In the genomic region with DNA sequence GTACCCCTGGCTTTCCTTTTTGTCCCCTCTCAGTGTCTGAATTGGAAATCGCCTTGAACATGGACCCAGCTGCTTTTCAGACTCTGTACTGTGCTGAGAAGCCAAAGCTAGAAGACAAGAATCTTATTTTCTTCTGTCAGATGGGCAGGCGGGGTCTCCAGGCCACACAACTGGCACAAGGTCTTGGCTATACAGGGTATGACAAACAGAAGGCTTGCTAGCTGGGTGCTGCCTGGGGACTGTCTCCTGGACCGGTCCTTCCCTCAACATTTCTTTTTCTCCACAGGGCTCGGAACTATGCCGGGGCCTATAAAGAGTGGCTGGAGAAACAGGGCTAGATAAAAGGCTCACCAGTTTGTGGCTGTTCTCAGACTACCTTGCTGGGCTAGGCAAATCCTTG, we compare ENCODE assay signal across 16 mouse cellular contexts. TPM values are rescaled to one million over a fixed set of nuclear protein-coding genes. Genes with fewer than 3 reads are reported as not detected.
DNase-seq lines count a peak whose midpoint lies in the region; ATAC-seq and TF ChIP-seq lines count a peak whose summit lies in the region.
"Had no signal": no experiment of that assay in that cellular context is flagged by ENCODE, and none has a peak within 500 bp of the region (broad histone marks: within the 10 kb centered on the region; RNA-seq: fewer than 3 reads in every experiment).

No protein-coding gene starts in this region.

- H3K27me3 ChIP-seq in forebrain, embryonic 14.5 days (replicated peaks; ENCODE audit: control insufficient read depth, insufficient read depth, low read length) = no peaks in the 10 kb centered on the region
- H3K27me3 ChIP-seq in forebrain, embryonic 15.5 days = no peaks in the 10 kb centered on the region
- H3K27me3 ChIP-seq in neural tube, embryonic 12.5 days (replicated peaks) = no peaks in the 10 kb centered on the region
- no peaks in the 10 kb centered on the region for H3K27me3 ChIP-seq in neural tube, embryonic 15.5 days (replicated peaks)
- H3K27me3 ChIP-seq in hindbrain, postnatal 0 days (ENCODE audit: insufficient read depth, low read length) = no peaks in the 10 kb centered on the region
- H3K27me3 ChIP-seq in stomach, embryonic 16.5 days (ENCODE audit: control insufficient read depth, insufficient read depth, low read length) = no peaks in the 10 kb centered on the region
- H3K27me3 ChIP-seq: heart, embryonic 13.5 days; limb, embryonic 15.5 days had no signal

- DNase-seq in forebrain, embryonic 14.5 days (ENCODE audit: low spot score) = no peak
- DNase-seq in hindbrain, postnatal 0 days (ENCODE audit: low spot score) = no peak
- no peak for DNase-seq in adrenal gland, postnatal 4 days (ENCODE audit: low spot score in 2 of 2)
- no peak for DNase-seq in adipocyte (ENCODE audit: low spot score)
- DNase-seq: adrenal gland, postnatal 25 days; cerebellum, adult 9-10 months; gastrocnemius, postnatal 36 days; kidney, adult 18-20 months; kidney, postnatal 36 days; thymus, postnatal 14 days had no signal

- no peak for TF ChIP-seq CTCF in hindbrain, postnatal 0 days (IDR thresholded peaks at IDR 0.05; ENCODE audit: low read depth)

- H3K4me2 ChIP-seq in forebrain, embryonic 14.5 days (ENCODE audit: low read length) = no peak overlapping the region
- no peak overlapping the region for H3K4me2 ChIP-seq in forebrain, embryonic 15.5 days (replicated peaks)
- H3K4me2 ChIP-seq in neural tube, embryonic 12.5 days (replicated peaks) = no peak overlapping the region
- no peak overlapping the region for H3K4me2 ChIP-seq in neural tube, embryonic 15.5 days
- H3K4me2 ChIP-seq in hindbrain, postnatal 0 days (ENCODE audit: low read depth, low read length) = no peak overlapping the region
- H3K4me2 ChIP-seq in stomach, embryonic 16.5 days (ENCODE audit: low read depth, low read length) = no peak overlapping the region
- H3K4me2 ChIP-seq: heart, embryonic 13.5 days; limb, embryonic 15.5 days had no signal

- H3K4me1 ChIP-seq in forebrain, embryonic 14.5 days (ENCODE audit: control insufficient read depth, insufficient read depth, low read length) = no peaks in the 10 kb centered on the region
- no peaks in the 10 kb centered on the region for H3K4me1 ChIP-seq in forebrain, embryonic 15.5 days
- H3K4me1 ChIP-seq in neural tube, embryonic 12.5 days = no peaks in the 10 kb centered on the region
- H3K4me1 ChIP-seq in neural tube, embryonic 15.5 days = peaks cover 4% of the 10 kb centered on the region; the same call in 1 of the 2 replicates
- no peaks in the 10 kb centered on the region for H3K4me1 ChIP-seq in hindbrain, postnatal 0 days (ENCODE audit: insufficient read depth, low read length)
- H3K4me1 ChIP-seq in stomach, embryonic 16.5 days (ENCODE audit: control insufficient read depth, insufficient read depth, low read length) = peaks cover 5% of the 10 kb centered on the region

- H3K27ac ChIP-seq in forebrain, embryonic 14.5 days (ENCODE audit: low read depth, low read length) = 0 out of 2 replicates have a peak overlapping the region, but pooled peaks have one; percentile 4
- H3K27ac ChIP-seq in forebrain, embryonic 15.5 days (replicated peaks) = no peak overlapping the region
- no peak overlapping the region for H3K27ac ChIP-seq in neural tube, embryonic 12.5 days
- no peak overlapping the region; the same call in 1 of the 2 replicates for H3K27ac ChIP-seq in neural tube, embryonic 15.5 days (replicated peaks)
- H3K27ac ChIP-seq in hindbrain, postnatal 0 days = peak overlapping the region; percentile 36; the same call in 1 of the 2 replicates
- peak overlapping the region; percentile 46; the same call in 1 of the 2 replicates for H3K27ac ChIP-seq in stomach, embryonic 16.5 days (ENCODE audit: low read length)
- H3K27ac ChIP-seq: heart, embryonic 13.5 days; limb, embryonic 15.5 days had no signal

- no peak overlapping the region for H3K4me3 ChIP-seq in forebrain, embryonic 14.5 days (ENCODE audit: low read depth, low read length)
- H3K4me3 ChIP-seq in forebrain, embryonic 15.5 days = no peak overlapping the region
- no peak overlapping the region for H3K4me3 ChIP-seq in neural tube, embryonic 12.5 days
- no peak overlapping the region for H3K4me3 ChIP-seq in neural tube, embryonic 15.5 days (replicated peaks)
- no peak overlapping the region for H3K4me3 ChIP-seq in hindbrain, postnatal 0 days (ENCODE audit: low read length)
- no peak overlapping the region for H3K4me3 ChIP-seq in stomach, embryonic 16.5 days (replicated peaks; ENCODE audit: low read length)
- H3K4me3 ChIP-seq: heart, embryonic 13.5 days; limb, embryonic 15.5 days had no signal

- 76% methylated on average over 5 of the region's 5 CpGs for WGBS in forebrain, embryonic 14.5 days
- 70% methylated on average over 5 of the region's 5 CpGs for WGBS in forebrain, embryonic 15.5 days
- WGBS in neural tube, embryonic 12.5 days = 80% methylated on average over 5 of the region's 5 CpGs
- WGBS in neural tube, embryonic 15.5 days = 80% methylated on average over 5 of the region's 5 CpGs
- 56% methylated on average over 5 of the region's 5 CpGs for whole genome bisulfite sequencing in hindbrain, postnatal 0 days
- 79% methylated on average over 5 of the region's 5 CpGs for WGBS in stomach, embryonic 16.5 days

- peaks cover 63% of the 10 kb centered on the region for H3K36me3 ChIP-seq in forebrain, embryonic 14.5 days (ENCODE audit: control insufficient read depth, insufficient read depth, low read length)
- H3K36me3 ChIP-seq in forebrain, embryonic 15.5 days = peaks cover 52% of the 10 kb centered on the region
- peaks cover 60% of the 10 kb centered on the region for H3K36me3 ChIP-seq in neural tube, embryonic 12.5 days
- peaks cover 59% of the 10 kb centered on the region for H3K36me3 ChIP-seq in neural tube, embryonic 15.5 days
- H3K36me3 ChIP-seq in hindbrain, postnatal 0 days (ENCODE audit: insufficient read depth, low read length) = peaks cover 28% of the 10 kb centered on the region
- peaks cover 21% of the 10 kb centered on the region; the same call in 1 of the 2 replicates for H3K36me3 ChIP-seq in stomach, embryonic 16.5 days (ENCODE audit: control insufficient read depth, insufficient read depth, low read length)

- H3K9ac ChIP-seq in forebrain, embryonic 14.5 days (ENCODE audit: low read length) = no peak overlapping the region
- H3K9ac ChIP-seq in forebrain, embryonic 15.5 days (replicated peaks) = no peak overlapping the region
- no peak overlapping the region for H3K9ac ChIP-seq in neural tube, embryonic 12.5 days
- no peak overlapping the region for H3K9ac ChIP-seq in neural tube, embryonic 15.5 days (replicated peaks)
- no peak overlapping the region for H3K9ac ChIP-seq in hindbrain, postnatal 0 days (replicated peaks; ENCODE audit: low read length)
- H3K9ac ChIP-seq in stomach, embryonic 16.5 days (ENCODE audit: low read length) = no peak overlapping the region
- H3K9ac ChIP-seq: heart, embryonic 13.5 days; limb, embryonic 15.5 days had no signal

- no peak for ATAC-seq in forebrain, embryonic 14.5 days
- ATAC-seq in forebrain, embryonic 15.5 days (replicated peaks) = no peak
- peak; percentile 22; the same call in 1 of the 2 replicates for ATAC-seq in neural tube, embryonic 12.5 days (ENCODE audit: low FRiP score, low read depth)
- ATAC-seq in neural tube, embryonic 15.5 days (ENCODE audit: low FRiP score) = no peak
- ATAC-seq in hindbrain, postnatal 0 days = peak; percentile 36
- ATAC-seq in stomach, embryonic 16.5 days (ENCODE audit: insufficient read depth, low FRiP score) = no peak

- H3K9me3 ChIP-seq in forebrain, embryonic 14.5 days (replicated peaks; ENCODE audit: control insufficient read depth, low read length) = no peaks in the 10 kb centered on the region
- H3K9me3 ChIP-seq in forebrain, embryonic 15.5 days = no peaks in the 10 kb centered on the region
- H3K9me3 ChIP-seq in neural tube, embryonic 12.5 days = no peaks in the 10 kb centered on the region
- H3K9me3 ChIP-seq in neural tube, embryonic 15.5 days (replicated peaks) = no peaks in the 10 kb centered on the region
- H3K9me3 ChIP-seq in hindbrain, postnatal 0 days (ENCODE audit: low read length) = no peaks in the 10 kb centered on the region
- no peaks in the 10 kb centered on the region for H3K9me3 ChIP-seq in stomach, embryonic 16.5 days (replicated peaks; ENCODE audit: control insufficient read depth, low read length)
- H3K9me3 ChIP-seq: heart, embryonic 13.5 days; limb, embryonic 15.5 days had no signal

RNA-seq across cellular contexts. Expression of a gene that starts 1.2 kb away (rescaled TPM):
- 4.5 and 4.8 TPM in 2 replicates for polyA plus RNA-seq in forebrain, embryonic 14.5 days (2014; fragmentation: Nextera tagmentation; extraction: Ambion mirVana)
- polyA plus RNA-seq in forebrain, embryonic 15.5 days (2015; fragmentation: Nextera tagmentation; extraction: Ambion mirVana) = 12.3 and 13.0 TPM in 2 replicates
- polyA plus RNA-seq in neural tube, embryonic 12.5 days (2016; fragmentation: Nextera tagmentation; extraction: Ambion mirVana) = 9.2 and 10.3 TPM in 2 replicates
- polyA plus RNA-seq in neural tube, embryonic 15.5 days (2015; fragmentation: Nextera tagmentation; extraction: Ambion mirVana) = 4.9 and 6.2 TPM in 2 replicates
- total RNA-seq in hindbrain, postnatal 0 days (2014; rRNA removed) = 1.5 TPM in 1 of 2 replicates, not detected in the other
- polyA plus RNA-seq in hindbrain, postnatal 0 days (2015; fragmentation: Nextera tagmentation; extraction: Ambion mirVana) = 2.3 and 2.7 TPM in 2 replicates
- polyA plus RNA-seq in stomach, embryonic 16.5 days (2015; fragmentation: Nextera tagmentation; extraction: Ambion mirVana) = 7.6 and 8.3 TPM in 2 replicates
- total RNA-seq in adrenal gland, postnatal 4 days (2021) = 10 to 100 TPM in 1 of 2 experiments, 1 to 10 TPM in 1; 6.3 to 15.1 TPM

RNA-seq across cellular contexts. Expression of a gene that starts 8.8 kb away (rescaled TPM):
- 212 and 263 TPM in 2 replicates for polyA plus RNA-seq in forebrain, embryonic 14.5 days (2014; fragmentation: Nextera tagmentation; extraction: Ambion mirVana)
- 229 and 235 TPM in 2 replicates for polyA plus RNA-seq in forebrain, embryonic 15.5 days (2015; fragmentation: Nextera tagmentation; extraction: Ambion mirVana)
- polyA plus RNA-seq in neural tube, embryonic 12.5 days (2016; fragmentation: Nextera tagmentation; extraction: Ambion mirVana) = 176 and 178 TPM in 2 replicates
- polyA plus RNA-seq in neural tube, embryonic 15.5 days (2015; fragmentation: Nextera tagmentation; extraction: Ambion mirVana) = 131 and 149 TPM in 2 replicates
- 133 and 148 TPM in 2 replicates for total RNA-seq in hindbrain, postnatal 0 days (2014; rRNA removed)
- 132 and 141 TPM in 2 replicates for polyA plus RNA-seq in hindbrain, postnatal 0 days (2015; fragmentation: Nextera tagmentation; extraction: Ambion mirVana)
- 63.4 and 64.7 TPM in 2 replicates for polyA plus RNA-seq in stomach, embryonic 16.5 days (2015; fragmentation: Nextera tagmentation; extraction: Ambion mirVana)
- 10 to 100 TPM; 81.4 to 84.8 TPM for total RNA-seq in adrenal gland, postnatal 4 days (2021)

RNA-seq across cellular contexts. Expression of a gene that starts 17.4 kb away (rescaled TPM):
- 3.0 and 6.9 TPM in 2 replicates for polyA plus RNA-seq in forebrain, embryonic 14.5 days (2014; fragmentation: Nextera tagmentation; extraction: Ambion mirVana)
- 9.6 and 10.1 TPM in 2 replicates for polyA plus RNA-seq in forebrain, embryonic 15.5 days (2015; fragmentation: Nextera tagmentation; extraction: Ambion mirVana)
- polyA plus RNA-seq in neural tube, embryonic 12.5 days (2016; fragmentation: Nextera tagmentation; extraction: Ambion mirVana) = 15.0 and 16.9 TPM in 2 replicates
- 11.8 and 27.5 TPM in 2 replicates for polyA plus RNA-seq in neural tube, embryonic 15.5 days (2015; fragmentation: Nextera tagmentation; extraction: Ambion mirVana)
- total RNA-seq in hindbrain, postnatal 0 days (2014; rRNA removed) = 5.7 and 8.2 TPM in 2 replicates
- 14.2 and 14.4 TPM in 2 replicates for polyA plus RNA-seq in hindbrain, postnatal 0 days (2015; fragmentation: Nextera tagmentation; extraction: Ambion mirVana)
- polyA plus RNA-seq in stomach, embryonic 16.5 days (2015; fragmentation: Nextera tagmentation; extraction: Ambion mirVana) = 137 and 162 TPM in 2 replicates
- 10 to 100 TPM; 43.0 to 47.0 TPM for total RNA-seq in adrenal gland, postnatal 4 days (2021)

RNA-seq across cellular contexts. Expression of a gene that starts 31.2 kb away (rescaled TPM):
- 0.28 and 0.39 TPM in 2 replicates for polyA plus RNA-seq in forebrain, embryonic 14.5 days (2014; fragmentation: Nextera tagmentation; extraction: Ambion mirVana)
- 0.61 and 0.71 TPM in 2 replicates for polyA plus RNA-seq in forebrain, embryonic 15.5 days (2015; fragmentation: Nextera tagmentation; extraction: Ambion mirVana)
- 1.0 and 1.1 TPM in 2 replicates for polyA plus RNA-seq in neural tube, embryonic 12.5 days (2016; fragmentation: Nextera tagmentation; extraction: Ambion mirVana)
- 0.88 and 6.0 TPM in 2 replicates for polyA plus RNA-seq in neural tube, embryonic 15.5 days (2015; fragmentation: Nextera tagmentation; extraction: Ambion mirVana)
- 0.52 and 1.3 TPM in 2 replicates for total RNA-seq in hindbrain, postnatal 0 days (2014; rRNA removed)
- 0.77 and 0.84 TPM in 2 replicates for polyA plus RNA-seq in hindbrain, postnatal 0 days (2015; fragmentation: Nextera tagmentation; extraction: Ambion mirVana)
- polyA plus RNA-seq in stomach, embryonic 16.5 days (2015; fragmentation: Nextera tagmentation; extraction: Ambion mirVana) = 2.9 and 3.8 TPM in 2 replicates
- 1 to 10 TPM; 3.2 to 4.7 TPM for total RNA-seq in adrenal gland, postnatal 4 days (2021)

RNA-seq across cellular contexts. Expression of a gene that starts 50.0 kb away (rescaled TPM):
- polyA plus RNA-seq in forebrain, embryonic 14.5 days (2014; fragmentation: Nextera tagmentation; extraction: Ambion mirVana) = 0.11 and 0.32 TPM in 2 replicates
- 0.49 and 0.74 TPM in 2 replicates for polyA plus RNA-seq in forebrain, embryonic 15.5 days (2015; fragmentation: Nextera tagmentation; extraction: Ambion mirVana)
- 1.2 and 1.8 TPM in 2 replicates for polyA plus RNA-seq in neural tube, embryonic 12.5 days (2016; fragmentation: Nextera tagmentation; extraction: Ambion mirVana)
- polyA plus RNA-seq in neural tube, embryonic 15.5 days (2015; fragmentation: Nextera tagmentation; extraction: Ambion mirVana) = 3.7 and 5.6 TPM in 2 replicates
- total RNA-seq in hindbrain, postnatal 0 days (2014; rRNA removed) = 2.8 and 5.0 TPM in 2 replicates
- polyA plus RNA-seq in hindbrain, postnatal 0 days (2015; fragmentation: Nextera tagmentation; extraction: Ambion mirVana) = 3.8 and 4.9 TPM in 2 replicates
- polyA plus RNA-seq in stomach, embryonic 16.5 days (2015; fragmentation: Nextera tagmentation; extraction: Ambion mirVana) = 42.8 and 62.7 TPM in 2 replicates
- total RNA-seq in adrenal gland, postnatal 4 days (2021) = under 1 TPM; 0.34 to 0.59 TPM

Comparison
In these comparisons a context has a peak if more than half of its experiments do, and no peak if none do; other contexts are left out.
1. ATAC-seq: peak in neural tube, embryonic 12.5 days (single experiment) and hindbrain, postnatal 0 days (single experiment); none in forebrain, embryonic 14.5 days (single experiment), forebrain, embryonic 15.5 days (single experiment), neural tube, embryonic 15.5 days (single experiment) and stomach, embryonic 16.5 days (single experiment).
2. H3K27ac ChIP-seq: peak in forebrain, embryonic 14.5 days (single experiment), hindbrain, postnatal 0 days (single experiment) and stomach, embryonic 16.5 days (single experiment); none in forebrain, embryonic 15.5 days (single experiment), neural tube, embryonic 12.5 days (single experiment) and neural tube, embryonic 15.5 days (single experiment).